Mouse (Mus musculus): ENCODE measurements around the gene Rnf133.

Gene Rnf133

GRCm38 (mm10) chr6:23650205-23650604 is at the start of gene Rnf133:
TSS of gene Rnf133 (minus strand) at chr6:23650305.
- DNase-seq (ENCODE audit: low read depth), result no peak

GRCm38 (mm10) chr6:23678172-23678571 is 28.1 kb upstream of the Rnf133 start:
- DNase-seq (ENCODE audit: low read depth), result no peak

GRCm38 (mm10) chr6:23655036-23655435 is 4.9 kb upstream of the Rnf133 start, which contains the start of gene Rnf148:
TSS of gene Rnf148 (minus strand) at chr6:23655136.
- no peak for DNase-seq (ENCODE audit: low read depth)

DNA sequence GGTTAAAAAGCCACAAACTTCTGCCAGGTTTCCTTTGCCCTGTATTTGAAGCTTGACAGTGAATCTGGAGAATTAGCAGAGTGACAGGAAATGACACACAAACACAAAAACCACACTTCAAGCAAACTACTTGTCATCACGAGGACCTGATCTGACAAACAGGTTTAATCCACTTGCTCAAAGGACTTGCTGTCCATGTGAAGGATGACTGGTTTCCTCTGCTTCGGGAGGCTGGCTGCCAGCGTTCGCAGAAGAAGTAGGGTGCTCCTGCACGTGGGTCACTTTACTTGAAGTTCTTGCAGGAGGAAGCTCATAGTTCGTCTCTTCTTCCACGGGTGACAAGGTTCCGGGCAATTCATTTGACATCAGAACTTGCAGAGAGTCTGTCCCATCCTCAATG is 1.4 kb downstream of the Rnf133 start:
- no peak for DNase-seq (ENCODE audit: low read depth)

DNA sequence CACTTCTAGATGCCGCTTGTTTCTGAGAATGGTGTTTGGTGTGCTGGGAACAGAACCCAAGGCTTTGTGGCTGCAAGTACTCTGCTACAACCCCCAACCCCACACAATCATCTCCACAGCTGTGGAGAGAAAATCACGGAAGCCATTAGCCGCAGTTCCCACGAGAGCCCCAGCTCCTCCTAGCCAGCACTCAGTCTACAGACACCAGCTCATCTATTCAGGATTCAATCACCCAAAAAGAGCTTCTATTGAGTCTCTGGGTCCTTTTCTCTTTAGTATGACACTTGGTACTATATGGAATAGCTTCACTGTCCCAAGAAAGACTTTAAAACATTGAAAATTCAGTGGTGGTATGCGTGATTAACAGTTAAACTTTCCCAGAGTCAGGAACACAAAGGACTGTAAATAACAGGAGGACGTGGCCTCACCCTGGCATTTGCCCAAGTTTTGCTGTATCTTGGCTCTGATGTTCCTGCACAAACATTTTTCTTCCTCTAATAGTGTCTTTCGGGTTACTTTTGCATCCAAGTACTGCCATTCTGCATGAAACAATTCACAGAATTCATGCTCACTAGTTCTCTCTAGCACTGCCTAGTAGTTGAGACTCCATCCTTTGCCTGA is 2.4 kb downstream of the Rnf133 start:
- DNase-seq (ENCODE audit: low read depth), result no peak

DNA sequence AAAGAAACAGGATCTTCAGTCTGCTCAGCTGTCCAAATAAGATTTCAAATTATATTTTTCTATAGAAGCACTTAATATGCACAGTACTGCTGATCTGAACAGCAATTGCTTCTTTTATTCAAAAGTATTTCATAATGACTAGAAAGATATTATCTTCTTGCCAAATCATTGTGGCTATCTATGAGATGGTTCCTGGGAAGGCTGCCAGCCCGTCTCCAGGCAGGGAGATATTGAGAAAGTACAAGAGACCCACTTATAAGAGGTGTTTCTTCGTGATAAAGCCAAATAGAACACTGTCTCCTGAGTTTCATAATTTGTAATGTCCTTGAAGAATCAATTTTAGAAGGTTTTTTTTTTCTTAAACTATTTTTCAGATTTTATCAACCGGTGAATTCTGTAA is 13.0 kb downstream of the Rnf133 start:
- no peak for DNase-seq (ENCODE audit: low read depth)

GRCm38 (mm10) chr6:23635208-23635607 is 14.9 kb downstream of the Rnf133 start:
- no peak for DNase-seq (ENCODE audit: low read depth)

GRCm38 (mm10) chr6:23634016-23634415 is 16.1 kb downstream of the Rnf133 start:
- DNase-seq (ENCODE audit: low read depth), result no peak

- no peak for DNase-seq (ENCODE audit: low read depth)
Measured at GRCm38 (mm10) chr6:23630465-23630864, 19.6 kb downstream of the Rnf133 start.

All from naive thymus-derived CD4-positive, alpha-beta T cell, adult 2 months (primary cell).